In genomic region chr3:27561921-27562320, GRCm38 (mm10) we compare ENCODE assay signal across 20 mouse cellular contexts.
A peak's percentile ranks its signal among the peaks of the same experiment; 100 is the strongest.
DNase-seq lines count a peak whose midpoint lies in the region; TF ChIP-seq lines count a peak whose summit lies in the region.
"Had no signal": no experiment of that assay in that cellular context is flagged by ENCODE, and none has a peak within 500 bp of the region (broad histone marks: within the 10 kb centered on the region; RNA-seq: fewer than 3 reads in every experiment).

No protein-coding gene starts in this region.

- WGBS in heart, embryonic 10.5 days, result 90% methylated on average over 2 of the region's 2 CpGs
- 94% methylated on average over 2 of the region's 2 CpGs for WGBS in thymus, adult 2 months

- H3K4me1 ChIP-seq in heart, embryonic 10.5 days, result no peaks in the 10 kb centered on the region
- H3K4me1 ChIP-seq in thymus, adult 2 months (replicated peaks; ENCODE audit: control insufficient read depth, insufficient read depth, low read length), result no peaks in the 10 kb centered on the region
- H3K4me1 ChIP-seq: embryonic facial prominence, embryonic 12.5 days; midbrain, embryonic 12.5 days had no signal

- no peaks in the 10 kb centered on the region for H3K27me3 ChIP-seq in heart, embryonic 10.5 days (ENCODE audit: insufficient read depth, poor library complexity, severe bottlenecking)
- H3K27me3 ChIP-seq in thymus, adult 2 months (ENCODE audit: control insufficient read depth, insufficient read depth, low read length), result no peaks in the 10 kb centered on the region
- H3K27me3 ChIP-seq: embryonic facial prominence, embryonic 12.5 days; limb, embryonic 15.5 days; midbrain, embryonic 12.5 days; stomach, embryonic 15.5 days had no signal

- DNase-seq in adrenal gland, postnatal 14 days, result peak; percentile 42
- no peak for DNase-seq in adrenal gland, adult 18-20 months (ENCODE audit: low spot score in 2 of 2)
- peak; percentile 61 for DNase-seq in heart, adult 11 months
- no peak for DNase-seq in heart, embryonic 10.5 days (ENCODE audit: low spot score)
- DNase-seq in 3T3-L1 (ENCODE audit: low read depth, low spot score) (peak; percentile 44), MN1 (ENCODE audit: low spot score) (no peak)
- DNase-seq in cerebellum, postnatal 10 days, result peak; percentile 62 to 70
- DNase-seq in thymus, adult 2 months, result no peak
- DNase-seq: gastrocnemius, adult 2 months; heart, adult 2 months; lung, adult 2 months; retina, postnatal 1 day; thymus, postnatal 25 days had no signal

- H3K4me3 ChIP-seq in heart, embryonic 10.5 days, result no peak overlapping the region
- no peak overlapping the region for H3K4me3 ChIP-seq in thymus, adult 2 months (ENCODE audit: control insufficient read depth, insufficient read depth, low read length)
- H3K4me3 ChIP-seq: embryonic facial prominence, embryonic 12.5 days; gastrocnemius, adult 2 months; heart, adult 2 months; limb, embryonic 15.5 days; midbrain, embryonic 12.5 days; myocyte; stomach, embryonic 15.5 days had no signal

- peaks cover 4% of the 10 kb centered on the region; the same call in 1 of the 2 replicates for H3K36me3 ChIP-seq in heart, embryonic 10.5 days
- H3K36me3 ChIP-seq in thymus, adult 2 months (ENCODE audit: control insufficient read depth, insufficient read depth, low read length), result no peaks in the 10 kb centered on the region
- H3K36me3 ChIP-seq: embryonic facial prominence, embryonic 12.5 days; limb, embryonic 15.5 days; midbrain, embryonic 12.5 days; stomach, embryonic 15.5 days had no signal

- no peak overlapping the region for H3K27ac ChIP-seq in heart, embryonic 10.5 days
- H3K27ac ChIP-seq in thymus, adult 2 months (ENCODE audit: control insufficient read depth, insufficient read depth, low read length), result no peak overlapping the region
- H3K27ac ChIP-seq: embryonic facial prominence, embryonic 12.5 days; gastrocnemius, adult 2 months; heart, adult 2 months; hindbrain, embryonic 14.5 days; limb, embryonic 15.5 days; macrophage; midbrain, embryonic 12.5 days; stomach, embryonic 15.5 days had no signal

- no peaks in the 10 kb centered on the region for H3K9me3 ChIP-seq in heart, embryonic 10.5 days
- H3K9me3 ChIP-seq: embryonic facial prominence, embryonic 12.5 days; limb, embryonic 15.5 days; midbrain, embryonic 12.5 days; stomach, embryonic 15.5 days had no signal

- TF ChIP-seq CTCF in thymus, adult 2 months (IDR thresholded peaks at IDR 0.05; ENCODE audit: borderline replicate concordance, control insufficient read depth, extremely low read depth, insufficient read depth, low read length, poor library complexity), result no peak

- no peak for TF ChIP-seq POLR2A in thymus, adult 2 months (IDR thresholded peaks at IDR 0.05; ENCODE audit: control insufficient read depth, extremely low read depth, insufficient read depth, low read length, poor library complexity)

Comparison
In these comparisons a context has a peak if more than half of its experiments do, and no peak if none do; other contexts are left out.
1. DNase-seq: peak in adrenal gland, postnatal 14 days (single experiment), heart, adult 11 months (single experiment), 3T3-L1 (single experiment) and cerebellum, postnatal 10 days (2 of 2); none in adrenal gland, adult 18-20 months (0 of 2), heart, embryonic 10.5 days (single experiment), MN1 (single experiment) and thymus, adult 2 months (single experiment).